Mouse (Mus musculus) right cerebral cortex, postnatal 25 days (tissue): ENCODE data around the gene Fn3krp.

Source experiments
- DNase-seq: peaks from one replicate; pipeline ENCODE4 v3.0.0; 2022

Fn3krp gene

DNA sequence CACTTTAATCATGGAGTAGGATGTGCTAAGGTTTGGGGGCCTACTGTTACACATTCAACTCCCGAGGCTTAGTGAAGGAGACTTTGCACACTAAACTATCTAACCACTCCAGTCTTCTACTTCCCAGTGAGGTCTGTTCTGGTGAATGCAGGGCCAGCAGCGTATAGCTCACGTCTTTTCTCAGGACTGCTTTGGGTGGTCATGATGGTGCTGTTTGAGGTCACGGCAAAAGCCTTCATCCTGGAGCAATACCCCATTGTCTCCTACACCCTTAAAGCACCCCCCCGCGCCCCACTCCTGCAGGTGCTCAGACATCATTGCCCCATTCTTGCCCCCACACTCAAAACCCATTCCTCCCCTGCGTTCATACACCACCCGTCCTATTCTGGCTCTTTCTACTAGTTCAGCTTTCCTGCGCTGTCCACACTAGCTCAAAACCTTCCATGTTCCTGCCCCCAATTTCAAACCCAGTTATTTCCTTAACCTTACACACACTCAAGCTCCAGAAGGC, 30.1 kb downstream of the Fn3krp start:
- DNase-seq: no peak

GRCm38 (mm10) chr11:121451753-121452635, 30.8 kb downstream of the Fn3krp start, which contains the start of gene Tbcd:
TSS of gene Tbcd (plus strand) at chr11:121451949.
- peak; percentile 95 for DNase-seq

- no peak for DNase-seq
Observed at GRCm38 (mm10) chr11:121457874-121458273, 36.7 kb downstream of the Fn3krp start.

- DNase-seq: no peak
Observed at GRCm38 (mm10) chr11:121467408-121467807, 46.2 kb downstream of the Fn3krp start.

DNA sequence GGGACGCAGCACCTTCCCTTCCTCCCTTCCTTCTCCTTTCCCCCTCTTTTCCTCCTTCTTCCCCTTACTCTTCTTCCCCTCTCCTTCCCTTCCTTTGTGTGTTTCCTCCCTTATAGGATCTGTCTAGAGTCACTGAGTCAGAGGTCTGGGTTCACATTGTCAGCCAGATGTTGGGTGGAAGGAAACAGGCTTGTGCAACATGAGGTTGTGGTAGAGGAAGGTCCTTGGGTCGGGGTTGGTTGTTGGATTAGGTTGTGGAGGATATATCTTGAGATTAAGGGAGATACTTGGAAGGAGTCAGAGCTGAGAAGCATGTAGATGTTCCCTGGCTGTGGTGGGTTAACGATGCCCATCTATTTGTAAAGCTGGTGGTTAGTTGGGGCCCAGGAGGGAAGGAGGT, 53.6 kb downstream of the Fn3krp start:
- no peak for DNase-seq

- DNase-seq: peak; percentile 61
Observed at GRCm38 (mm10) chr11:121475699-121476415, 54.7 kb downstream of the Fn3krp start.

GRCm38 (mm10) chr11:121479476-121480203, 58.4 kb downstream of the Fn3krp start:
- no peak for DNase-seq
